Mouse (Mus musculus) small intestine, adult 2 months (tissue): ENCODE measurements around the gene Evi2. TPM values are rescaled to one million over a fixed set of nuclear protein-coding genes. Genes with fewer than 3 reads are reported as not detected.

Experiments used
- H3K27ac ChIP-seq: fragments of 200-500 bp; 2 replicates; pipeline ENCODE4 v1.5.1; 2012; ENCODE audit warnings: low read depth, low read length, control low read depth, inconsistent platforms; ENCODE audit not compliant: insufficient read depth
- H3K27me3 ChIP-seq: fragments of 200-500 bp; 2 replicates; pipeline ENCODE4 v1.6.1; 2012; ENCODE audit warnings: mild to moderate bottlenecking, moderate library complexity, low read length, inconsistent platforms; ENCODE audit not compliant: control insufficient read depth, insufficient read depth
- H3K36me3 ChIP-seq: fragments of 200-500 bp; 2 replicates; pipeline ENCODE4 v1.6.1; 2012; ENCODE audit warnings: mild to moderate bottlenecking, low read length, control low read depth, inconsistent platforms; ENCODE audit not compliant: control insufficient read depth, insufficient read depth
- H3K4me1 ChIP-seq: fragments of 200-500 bp; 2 replicates; pipeline ENCODE4 v1.6.1; 2012; ENCODE audit warnings: low read length, inconsistent platforms, mixed read lengths; ENCODE audit not compliant: control insufficient read depth, insufficient read depth, insufficient read length
- H3K4me3 ChIP-seq: fragments of 200-500 bp; 2 replicates; pipeline ENCODE4 v1.5.1; 2012; ENCODE audit warnings: low read depth, mild to moderate bottlenecking, control low read depth, inconsistent platforms, low read length, moderate library complexity
- CTCF ChIP-seq: fragments of 200-500 bp; IDR thresholded peaks from 2 replicates; pipeline ENCODE4 v1.5.1; 2012; ENCODE audit warnings: low read depth, mild to moderate bottlenecking, control low read depth, inconsistent platforms, low read length, moderate library complexity, mixed read lengths; ENCODE audit not compliant: insufficient replicate concordance, insufficient read length; ENCODE audit errors: extremely low read depth
- POLR2A ChIP-seq: fragments of 200-500 bp; IDR thresholded peaks from 2 replicates; pipeline ENCODE4 v1.6.1; 2012; ENCODE audit warnings: low read depth, mild to moderate bottlenecking, control low read depth, inconsistent platforms, low read length, moderate library complexity
- WGBS: fragments of 180-500 bp; shearing (Covaris S2); methylation state at CpG from one replicate; pipeline ENCODE4 v1.1.7; 2018; 5-methylcytosine and 5-hydroxymethylcytosine counted together
- polyA plus RNA-seq: library from polyadenylated mRNA; depleted of rRNA; stranded (reverse); fragments of >200 nt; gene quantifications from 2 replicates; pipeline ENCODE4 v1.2.3, GENCODE M21; 2012

Gene Evi2
- polyA plus RNA-seq, 1 experiment, result 0.34 TPM

- no peaks in the 10 kb centered on the region for H3K27me3 ChIP-seq
- H3K27ac ChIP-seq, result peak overlapping the region; percentile 86
- WGBS, result 83% methylated on average over 3 of the region's 3 CpGs
- no peak for TF ChIP-seq CTCF
- no peak for TF ChIP-seq POLR2A
- peaks cover 11% of the 10 kb centered on the region; the same call in 1 of the 2 replicates for H3K4me1 ChIP-seq
- H3K36me3 ChIP-seq, result 0 out of 2 replicates have a peak, but pooled peaks cover 2% of the 10 kb centered on the region
- no peak overlapping the region for H3K4me3 ChIP-seq
Observed at GRCm38 (mm10) chr11:79526549-79526948, 3.8 kb downstream of the Evi2 start.

- Histone ChIP-seq H3K27me3 (no peaks in the 10 kb centered on the region), H3K4me1 (peaks cover 11% of the 10 kb centered on the region; the same call in 1 of the 2 replicates), H3K36me3 (0 out of 2 replicates have a peak, but pooled peaks cover 2% of the 10 kb centered on the region), H3K27ac (peak overlapping the region; percentile 78), H3K4me3 (no peak overlapping the region)
- TF ChIP-seq POLR2A, result no peak
- TF ChIP-seq CTCF, result no peak
- 58% methylated on average over 1 of the region's 1 CpGs for WGBS
Observed at GRCm38 (mm10) chr11:79524310-79524575, 6.1 kb downstream of the Evi2 start.

- peak within 1 kb of the TSS; percentile 78 for H3K27ac ChIP-seq
- H3K27me3 ChIP-seq, result no peaks in the 10 kb centered on the region
- H3K36me3 ChIP-seq, result 0 out of 2 replicates have a peak, but pooled peaks cover 2% of the 10 kb centered on the region
- H3K4me3 ChIP-seq, result peak within 1 kb of the TSS; percentile 30
- H3K4me1 ChIP-seq, result peaks cover 11% of the 10 kb centered on the region; the same call in 1 of the 2 replicates
- no peak for TF ChIP-seq CTCF
- TF ChIP-seq POLR2A, result no peak
- WGBS, result 82% methylated on average over 10 of the region's 10 CpGs
Observed at GRCm38 (mm10) chr11:79523560-79524309, 6.7 kb downstream of the Evi2 start, which contains the start of gene Evi2b. Evi2b (minus strand) TSS chr11:79523762.

- Histone ChIP-seq H3K27me3 (no peaks in the 10 kb centered on the region), H3K4me3 (no peak overlapping the region), H3K27ac (no peak overlapping the region), H3K4me1 (peaks cover 11% of the 10 kb centered on the region; the same call in 1 of the 2 replicates), H3K36me3 (0 out of 2 replicates have a peak, but pooled peaks cover 2% of the 10 kb centered on the region)
- 80% methylated on average over 1 of the region's 1 CpGs for WGBS
- TF ChIP-seq CTCF, result no peak
- no peak for TF ChIP-seq POLR2A
Observed at GRCm38 (mm10) chr11:79522944-79523343, 7.4 kb downstream of the Evi2 start.

- Histone ChIP-seq H3K27ac (no peak overlapping the region), H3K4me1 (peaks cover 3% of the 10 kb centered on the region; the same call in 1 of the 2 replicates), H3K4me3 (no peak overlapping the region), H3K27me3 (no peaks in the 10 kb centered on the region), H3K36me3 (peaks cover 4% of the 10 kb centered on the region; the same call in 1 of the 2 replicates)
- no peak for TF ChIP-seq CTCF
- TF ChIP-seq POLR2A, result no peak
Observed at GRCm38 (mm10) chr11:79521930-79522329, 8.5 kb downstream of the Evi2 start.

GRCm38 (mm10) chr11:79520772-79521171 lies 9.6 kb downstream of the Evi2 start:
- Histone ChIP-seq H3K27ac (0 out of 2 replicates have a peak overlapping the region, but pooled peaks have one; percentile 12), H3K4me1 (no peaks in the 10 kb centered on the region), H3K27me3 (no peaks in the 10 kb centered on the region), H3K36me3 (peaks cover 3% of the 10 kb centered on the region; the same call in 1 of the 2 replicates), H3K4me3 (no peak overlapping the region)
- no peak for TF ChIP-seq POLR2A
- TF ChIP-seq CTCF, result no peak

GRCm38 (mm10) chr11:79519878-79520291 lies 10.5 kb downstream of the Evi2 start:
- TF ChIP-seq POLR2A (no peak), CTCF (no peak)
- Histone ChIP-seq H3K27me3 (no peaks in the 10 kb centered on the region), H3K4me3 (no peak overlapping the region), H3K4me1 (no peaks in the 10 kb centered on the region), H3K27ac (no peak overlapping the region), H3K36me3 (peaks cover 4% of the 10 kb centered on the region; the same call in 1 of the 2 replicates)
- 53% methylated on average over 1 of the region's 1 CpGs for WGBS
